Mouse (Mus musculus) mature B cell (primary cell): Measurements from ENCODE around the gene Ttc7b.

Experiments
- in situ Hi-C: fragments of 300-500 bp; cut with MboI; formaldehyde crosslinking; loops from 2 replicates; pipeline ENCODE4 v1.14.3; 2019

Ttc7b gene

GRCm38 (mm10) chr12:100305051-100305673, 215.5 kb downstream of the Ttc7b start:
- in situ Hi-C loops = no loop called here

- in situ Hi-C loops = no loop called here
These were observed 216.3 kb downstream of the Ttc7b start for GRCm38 (mm10) chr12:100304280-100304679.

DNA sequence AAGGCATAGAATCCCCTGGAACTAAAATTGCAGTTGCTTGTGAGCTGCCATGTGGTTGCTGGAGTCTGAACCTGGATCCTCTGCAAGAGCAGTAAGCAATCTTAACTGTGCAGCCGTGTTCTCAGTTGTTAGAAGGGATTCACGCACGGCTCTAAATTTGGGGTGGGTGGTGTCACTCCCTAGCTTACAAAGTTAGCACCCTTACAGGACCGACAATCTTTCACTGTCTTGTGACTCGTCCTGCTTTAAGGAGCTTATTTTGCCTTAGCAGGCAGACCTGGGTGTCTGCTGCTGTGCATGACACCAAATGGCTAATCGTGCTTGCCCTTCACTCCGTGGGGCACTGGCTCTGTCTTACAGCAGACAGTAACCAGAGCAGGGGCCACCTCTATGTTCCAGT, 217.5 kb downstream of the Ttc7b start:
- in situ Hi-C loops = no loop called here

GRCm38 (mm10) chr12:100300446-100300845, 220.2 kb downstream of the Ttc7b start:
- in situ Hi-C loops = no loop called here

DNA sequence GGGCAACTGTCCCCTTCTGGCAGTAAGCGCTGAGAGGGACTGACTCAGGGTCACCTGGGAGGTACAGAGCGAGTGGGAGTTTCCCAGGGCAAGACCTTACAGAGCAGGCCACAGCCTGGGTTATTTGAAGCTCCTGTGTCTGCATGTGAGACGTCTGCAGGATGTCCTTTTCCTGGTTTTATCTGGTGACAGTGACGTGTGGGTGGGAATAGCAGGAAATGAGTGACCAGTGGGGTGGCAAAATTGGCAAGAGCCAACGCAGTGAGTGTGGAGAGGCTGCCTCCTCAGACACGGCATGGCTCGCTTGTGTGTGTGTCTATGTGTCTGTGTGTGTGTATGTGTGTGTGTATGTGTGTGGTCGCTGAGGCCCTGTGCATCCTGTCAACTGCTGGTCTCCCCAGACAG, 221.3 kb downstream of the Ttc7b start:
- in situ Hi-C loops = no loop called here

- in situ Hi-C loops = no loop called here
These were observed 221.8 kb downstream of the Ttc7b start for GRCm38 (mm10) chr12:100298788-100299187.

- in situ Hi-C loops = no loop called here
These were observed 222.7 kb downstream of the Ttc7b start for GRCm38 (mm10) chr12:100297961-100298360.

- in situ Hi-C loops = no loop called here
These were observed 226.2 kb downstream of the Ttc7b start for GRCm38 (mm10) chr12:100294457-100294856.

DNA sequence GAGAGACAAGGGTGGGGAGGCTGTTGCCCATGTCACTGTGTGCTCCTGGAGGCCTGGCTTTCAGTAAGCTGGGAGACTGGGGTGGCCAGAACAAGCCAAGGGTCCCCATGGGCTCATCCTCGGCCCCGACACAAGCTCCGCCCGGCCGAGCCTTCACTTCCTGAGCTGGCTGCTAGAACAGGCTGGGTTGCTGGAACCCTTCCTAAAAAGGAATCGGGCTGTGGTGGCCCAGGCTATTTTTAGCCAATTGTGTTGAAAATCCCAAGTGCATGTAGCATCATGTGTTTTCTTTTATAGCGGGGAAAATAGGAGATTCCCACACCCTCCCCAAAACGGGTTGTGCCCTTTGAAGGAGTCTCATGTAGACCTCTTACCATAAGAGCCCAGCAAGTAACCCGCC, 226.7 kb downstream of the Ttc7b start:
- in situ Hi-C loops = no loop called here

DNA sequence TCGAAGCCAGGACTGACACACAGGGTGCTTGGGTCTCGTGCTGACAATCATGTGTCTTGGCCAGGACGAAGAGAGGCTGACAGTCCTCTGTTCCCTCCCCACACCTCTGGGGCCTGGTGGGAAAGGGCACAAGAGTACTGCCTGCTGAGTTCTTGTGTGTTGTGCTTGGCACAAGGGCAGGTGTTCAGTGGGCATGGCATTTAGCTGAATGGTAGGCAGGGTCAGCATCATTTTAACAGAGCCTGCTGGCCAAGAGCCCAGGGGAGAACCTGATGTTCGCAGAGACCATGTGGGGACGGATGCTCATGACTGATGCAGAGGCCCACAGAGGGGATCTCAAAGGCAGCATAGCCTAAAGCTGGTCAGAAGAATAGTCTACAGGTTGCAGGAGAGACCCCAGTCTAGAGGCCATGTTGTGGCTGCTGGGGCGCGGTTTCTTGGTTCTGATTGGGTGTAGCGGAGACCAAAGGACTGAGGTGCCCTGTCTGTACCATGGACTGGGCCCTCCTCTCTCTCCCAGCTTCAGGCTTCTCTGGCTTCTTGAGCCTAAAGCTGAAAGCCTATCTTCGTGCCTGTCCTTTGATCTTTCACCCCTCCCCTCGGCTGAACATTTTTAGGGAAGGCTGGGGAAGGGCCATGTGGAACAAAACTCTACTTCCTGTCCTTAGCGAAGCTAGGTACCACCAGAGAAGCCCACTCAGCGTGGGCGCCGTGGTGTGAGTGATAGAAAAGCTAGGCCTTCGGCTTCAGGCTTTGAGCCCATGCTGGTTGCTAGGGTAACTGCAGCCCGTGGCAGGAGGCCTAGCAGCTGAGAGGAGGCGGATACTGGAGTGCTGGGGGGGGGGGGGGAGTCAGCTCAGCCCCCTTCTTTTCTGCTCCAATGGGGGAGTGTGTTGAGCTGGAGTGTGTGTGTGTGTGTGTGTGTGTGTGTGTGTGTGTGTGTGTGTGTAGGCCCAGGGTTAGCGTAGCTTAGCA, 229.6 kb downstream of the Ttc7b start:
- in situ Hi-C loops = no loop called here

DNA sequence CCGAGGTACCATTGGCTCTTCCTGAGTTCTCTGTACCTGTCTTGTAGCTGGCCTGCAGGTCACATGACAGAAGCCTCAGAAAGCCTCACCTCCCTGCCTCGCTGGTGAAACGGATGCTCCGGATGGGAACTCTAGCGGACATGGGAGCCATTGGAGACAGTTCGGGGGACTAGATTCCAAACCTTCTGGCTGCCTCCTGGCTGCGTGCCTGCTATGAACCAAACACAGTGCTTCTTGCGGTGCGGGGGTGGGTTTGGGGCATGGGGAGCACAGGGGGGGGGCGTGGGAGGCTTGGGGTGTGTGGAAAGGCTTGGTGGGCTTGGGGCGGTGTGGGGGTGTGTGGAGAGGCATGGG, 230.5 kb downstream of the Ttc7b start:
- in situ Hi-C loops = no loop called here

GRCm38 (mm10) chr12:100289267-100290177, 231.1 kb downstream of the Ttc7b start:
- in situ Hi-C loops = no loop called here

GRCm38 (mm10) chr12:100288018-100288417, 232.6 kb downstream of the Ttc7b start:
- in situ Hi-C loops = no loop called here

GRCm38 (mm10) chr12:100287565-100287964, 233.1 kb downstream of the Ttc7b start:
- in situ Hi-C loops = no loop called here

GRCm38 (mm10) chr12:100283283-100283682, 237.3 kb downstream of the Ttc7b start:
- in situ Hi-C loops = no loop called here

DNA sequence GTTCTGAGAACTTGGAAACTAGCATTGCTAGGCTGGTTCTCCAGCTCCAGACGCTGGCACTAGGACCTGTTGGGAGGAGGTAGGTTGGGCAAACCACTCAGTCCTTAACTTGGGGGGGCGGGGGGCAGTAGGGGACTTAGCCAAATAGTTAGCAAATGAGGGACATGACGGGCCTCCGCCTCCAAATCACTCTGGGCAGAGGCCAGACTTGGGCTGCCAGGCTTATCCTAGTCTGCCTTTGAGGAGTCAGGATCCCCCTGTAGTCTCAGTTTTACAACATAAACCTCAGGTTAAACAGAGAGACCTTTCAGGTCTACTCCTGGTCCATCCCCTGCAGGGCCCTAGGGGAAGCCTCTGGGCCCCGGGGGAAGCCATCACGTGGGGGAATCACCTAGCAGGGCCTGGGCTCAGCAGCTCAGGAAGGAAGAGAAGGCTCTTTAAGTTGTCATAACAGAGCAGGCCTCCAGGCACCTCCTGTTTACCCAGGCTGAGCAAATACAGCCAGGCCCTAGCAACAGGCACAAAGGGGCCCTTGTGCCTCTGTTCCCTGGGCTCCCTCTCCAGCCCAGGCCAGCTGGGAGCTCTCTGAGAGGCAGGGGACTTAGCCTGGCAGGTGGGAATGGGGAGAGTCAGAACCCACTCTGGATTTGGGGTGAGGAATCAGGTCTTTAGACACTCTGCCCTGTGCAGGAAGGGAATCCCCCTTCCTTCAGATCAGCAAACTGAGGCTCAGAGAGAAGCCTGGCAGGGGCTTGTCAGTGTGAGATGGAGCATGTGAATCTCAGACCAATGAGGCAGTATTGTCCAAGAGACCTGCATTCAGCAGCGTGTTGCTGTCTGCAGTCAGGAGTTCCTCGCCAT, 238.4 kb downstream of the Ttc7b start:
- in situ Hi-C loops = no loop called here

DNA sequence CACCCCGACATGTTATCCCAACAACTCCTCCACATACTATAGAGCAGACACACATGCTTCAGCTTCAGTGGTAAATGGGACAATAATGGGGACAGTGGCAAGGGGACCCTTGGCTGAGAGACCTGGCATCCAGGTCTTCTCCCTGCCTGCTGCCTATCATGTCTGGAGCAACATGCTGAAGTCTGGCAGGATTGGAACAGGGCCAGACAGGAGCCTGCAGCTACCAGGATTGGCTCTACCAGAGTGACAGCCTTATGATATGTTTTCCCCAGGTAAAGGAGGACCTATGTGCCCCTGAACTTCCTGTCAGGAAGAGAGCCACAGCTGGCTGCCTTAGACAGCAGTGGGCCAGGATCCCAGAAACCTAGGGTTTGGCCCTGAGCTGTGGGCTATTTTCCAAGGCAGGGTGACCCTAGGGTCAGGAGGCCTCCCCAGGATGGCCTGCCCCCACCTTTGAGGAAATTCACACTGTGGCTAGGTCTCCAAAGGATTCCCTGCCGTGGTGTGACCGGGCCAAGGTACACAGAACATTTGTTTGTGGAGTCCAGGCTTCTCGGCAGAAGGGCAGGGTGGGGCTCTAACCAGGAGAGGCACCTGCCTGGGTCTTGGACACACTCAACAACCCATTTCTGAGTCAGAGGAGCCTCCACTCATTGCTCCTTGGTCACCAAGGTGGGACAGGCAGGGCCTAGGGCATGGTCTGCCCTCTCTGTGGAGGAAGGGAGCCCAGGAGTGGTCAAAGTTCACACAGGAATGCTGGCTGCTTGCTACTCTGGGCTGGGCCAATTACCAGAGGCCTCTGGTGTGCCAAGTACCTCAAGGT, 239.4 kb downstream of the Ttc7b start:
- in situ Hi-C loops = no loop called here

- in situ Hi-C loops = no loop called here
These were observed 240.7 kb downstream of the Ttc7b start for GRCm38 (mm10) chr12:100279898-100280297.

GRCm38 (mm10) chr12:100278358-100278757, 242.3 kb downstream of the Ttc7b start:
- in situ Hi-C loops = no loop called here

GRCm38 (mm10) chr12:100277534-100277905, 243.1 kb downstream of the Ttc7b start:
- in situ Hi-C loops = no loop called here
